Mouse (Mus musculus): ENCODE data around the gene Fam117b.
A peak's percentile ranks its signal among the peaks of the same experiment; 100 is the strongest.

The Fam117b gene

DNA sequence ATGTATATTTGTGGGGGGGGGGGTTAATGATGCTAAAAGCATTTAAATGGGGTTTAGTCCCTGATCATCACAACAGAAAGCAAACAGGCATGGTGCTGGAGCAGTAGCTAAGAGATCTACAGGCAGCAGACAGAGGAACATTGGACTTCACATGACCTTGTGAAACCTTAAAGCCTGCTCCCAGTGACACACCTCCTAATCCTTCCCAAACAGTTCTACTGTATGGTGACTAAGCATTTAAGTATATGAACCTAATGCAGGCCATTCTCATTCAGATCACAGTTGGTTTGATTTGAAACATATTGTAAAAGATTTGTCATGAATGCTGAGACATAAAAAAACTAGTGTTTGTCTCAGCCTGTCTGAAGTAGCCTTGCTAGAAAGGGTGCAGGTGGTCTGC lies 73.8 kb downstream of the Fam117b start:
- DNase-seq (ENCODE audit: inconsistent ontology term): no peak

GRCm38 (mm10) chr1:59987399-59988040 lies 74.7 kb downstream of the Fam117b start:
- DNase-seq (ENCODE audit: inconsistent ontology term): peak; percentile 4

DNA sequence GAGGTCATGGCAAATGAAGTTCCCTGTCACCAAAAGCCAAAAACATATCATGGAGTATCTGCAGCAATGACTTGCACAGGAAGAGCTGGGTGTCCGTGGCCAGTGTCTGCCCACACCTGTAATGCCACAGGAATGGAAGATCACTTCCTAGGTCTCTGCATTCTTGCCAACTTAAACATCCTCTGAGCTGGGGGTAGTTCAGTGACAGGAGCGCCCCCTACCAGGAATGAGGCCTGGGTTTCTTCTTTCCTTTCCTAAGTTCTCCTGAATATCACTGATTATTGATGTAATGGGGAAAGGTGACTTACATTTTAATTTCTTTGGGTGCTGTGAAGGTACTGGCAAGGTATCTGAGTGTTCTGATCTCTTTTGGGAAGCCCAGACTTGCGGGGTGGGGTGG lies 82.8 kb downstream of the Fam117b start:
- no peak for DNase-seq (ENCODE audit: inconsistent ontology term)

GRCm38 (mm10) chr1:59997352-59997751 lies 84.5 kb downstream of the Fam117b start:
- DNase-seq (ENCODE audit: inconsistent ontology term): no peak

- DNase-seq (ENCODE audit: inconsistent ontology term): peak; percentile 68
These were observed 87.5 kb downstream of the Fam117b start for GRCm38 (mm10) chr1:60000319-60000718.

DNA sequence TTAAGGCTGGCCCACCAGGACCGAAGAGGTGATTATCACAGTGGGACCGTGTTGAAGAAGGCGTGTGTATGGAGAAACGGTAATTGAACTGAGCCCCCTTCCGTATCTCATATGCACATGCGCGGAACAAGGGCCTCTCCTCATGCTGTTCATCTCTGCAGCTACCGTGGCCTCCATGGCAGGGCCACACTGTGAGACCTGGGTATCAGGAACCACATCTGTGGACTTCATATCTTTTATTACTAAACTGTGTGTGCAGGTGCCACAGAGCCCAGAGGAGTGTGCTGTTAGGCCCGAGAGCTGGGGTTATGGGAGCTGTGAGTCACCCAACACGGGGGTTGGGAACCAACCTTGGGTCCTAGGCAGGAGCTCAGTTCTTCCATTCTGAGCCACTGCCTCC lies 94.5 kb downstream of the Fam117b start:
- DNase-seq (ENCODE audit: inconsistent ontology term): no peak

GRCm38 (mm10) chr1:60008743-60009142 lies 95.9 kb downstream of the Fam117b start:
- no peak for DNase-seq (ENCODE audit: inconsistent ontology term)

DNA sequence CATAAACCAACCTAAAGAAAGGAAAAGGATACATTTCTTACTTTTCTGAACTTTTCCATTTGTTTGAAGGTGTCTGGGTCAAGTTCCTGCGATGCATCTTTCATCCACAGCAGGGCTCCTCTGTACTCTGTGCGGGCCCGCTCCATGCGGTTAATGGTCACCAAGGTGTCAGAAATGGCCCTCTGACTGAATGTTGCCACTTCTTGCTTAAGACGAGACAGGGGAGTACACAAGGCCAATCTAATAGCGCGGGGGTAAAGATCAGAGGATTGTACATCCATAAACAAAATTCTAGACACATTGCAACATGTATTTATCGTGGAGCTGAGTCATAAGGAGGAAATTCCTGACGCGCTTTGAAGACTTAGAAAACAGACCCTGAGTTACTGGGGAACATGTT lies 101.0 kb downstream of the Fam117b start:
- DNase-seq (ENCODE audit: inconsistent ontology term): no peak

DNA sequence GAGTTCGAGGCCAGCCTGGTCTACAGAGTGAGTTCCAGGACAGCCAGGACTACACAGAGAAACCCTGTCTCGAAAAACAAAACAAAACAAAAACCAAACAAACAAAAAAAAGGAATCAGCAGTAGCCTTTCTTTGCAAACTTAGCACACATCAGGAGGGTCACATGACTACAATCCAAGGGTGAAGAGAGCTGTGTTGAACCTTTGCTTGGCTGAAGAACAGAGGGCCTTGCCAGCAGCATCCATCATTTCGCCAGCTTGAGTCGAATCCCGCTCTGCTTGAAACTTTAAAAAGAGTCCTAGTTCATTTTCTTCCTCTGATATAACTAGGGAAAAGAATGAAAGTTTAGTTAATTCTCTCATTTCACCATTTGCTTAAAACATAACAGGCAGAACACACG lies 102.7 kb downstream of the Fam117b start:
- DNase-seq (ENCODE audit: inconsistent ontology term): no peak

DNA sequence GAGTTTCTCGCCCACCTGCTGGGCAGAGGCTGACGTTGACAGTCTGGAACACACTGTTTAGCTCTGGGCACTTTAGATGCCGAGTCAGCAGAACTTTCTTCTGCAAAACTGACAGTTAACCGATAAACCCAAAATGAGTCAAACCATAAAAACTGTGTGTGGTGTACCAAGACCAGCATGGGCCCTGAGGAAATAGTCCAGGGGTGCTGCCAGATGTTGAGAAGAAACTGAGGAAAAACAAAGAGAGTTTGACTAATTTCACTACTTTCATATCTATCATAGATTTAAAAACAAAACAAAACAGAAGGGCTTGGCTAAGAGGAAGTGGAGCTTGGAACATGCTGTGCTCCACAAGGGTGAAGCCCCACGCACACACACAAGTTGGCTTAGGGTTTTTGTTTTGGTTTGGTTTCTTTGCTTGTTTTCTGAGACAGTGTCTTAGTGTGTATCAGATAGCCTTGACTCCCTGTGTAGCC lies 103.4 kb downstream of the Fam117b start:
- no peak for DNase-seq (ENCODE audit: inconsistent ontology term)

GRCm38 (mm10) chr1:60017031-60017469 lies 104.2 kb downstream of the Fam117b start:
- DNase-seq (ENCODE audit: inconsistent ontology term): no peak
